Comparison of ENCODE assay signal across 9 mouse cellular contexts in genomic region chr2:73463431-73464194, GRCm38 (mm10).
DNase-seq lines count a peak whose midpoint lies in the region; ATAC-seq and TF ChIP-seq lines count a peak whose summit lies in the region.
"Had no signal": no experiment of that assay in that cellular context is flagged by ENCODE, and none has a peak within 500 bp of the region (broad histone marks: within the 10 kb centered on the region; RNA-seq: fewer than 3 reads in every experiment).

No protein-coding gene starts in this region.

- H3K27ac ChIP-seq in limb, embryonic 13.5 days = peak overlapping the region; percentile 11; the same call in 1 of the 2 replicates
- H3K27ac ChIP-seq in limb, embryonic 10.5 days = no peak overlapping the region; the same call in 1 of the 2 replicates
- H3K27ac ChIP-seq in liver, postnatal 0 days (ENCODE audit: low read depth) = peak overlapping the region; percentile 37; the same call in 1 of the 2 replicates
- H3K27ac ChIP-seq in forebrain, embryonic 16.5 days (ENCODE audit: low read length) = no peak overlapping the region
- no peak overlapping the region for H3K27ac ChIP-seq in neural tube, embryonic 15.5 days (replicated peaks)
- H3K27ac ChIP-seq: limb, embryonic 12.5 days had no signal

- 54% methylated on average over 7 of the region's 7 CpGs for WGBS in limb, embryonic 13.5 days
- 45% methylated on average over 7 of the region's 7 CpGs for WGBS in limb, embryonic 10.5 days
- 28% methylated on average over 7 of the region's 7 CpGs for WGBS in liver, postnatal 0 days (ENCODE audit: insufficient replicate concordance)
- 71% methylated on average over 7 of the region's 7 CpGs for WGBS in forebrain, embryonic 16.5 days
- 79% methylated on average over 7 of the region's 7 CpGs for WGBS in neural tube, embryonic 15.5 days

- no peak for TF ChIP-seq EP300 in liver, postnatal 0 days (IDR thresholded peaks at IDR 0.05; ENCODE audit: low read depth)

- no peak for DNase-seq in limb, embryonic 10.5 days (ENCODE audit: low spot score)
- peak; percentile 31 for DNase-seq in gastrocnemius, postnatal 10 days
- no peak for DNase-seq in liver, postnatal 0 days
- DNase-seq in thymus, postnatal 14 days = peak; percentile 69
- DNase-seq in adrenal gland, postnatal 25 days = no peak

- H3K9ac ChIP-seq in limb, embryonic 13.5 days = no peak overlapping the region
- no peak overlapping the region for H3K9ac ChIP-seq in liver, postnatal 0 days (replicated peaks)
- no peak overlapping the region for H3K9ac ChIP-seq in forebrain, embryonic 16.5 days (replicated peaks; ENCODE audit: low read depth, low read length)
- H3K9ac ChIP-seq in neural tube, embryonic 15.5 days (replicated peaks) = no peak overlapping the region
- H3K9ac ChIP-seq: limb, embryonic 12.5 days had no signal

- no peak overlapping the region for H3K4me2 ChIP-seq in limb, embryonic 13.5 days (replicated peaks)
- H3K4me2 ChIP-seq in liver, postnatal 0 days (ENCODE audit: low read depth, low read length) = peak overlapping the region; percentile 24; the same call in 1 of the 2 replicates
- H3K4me2 ChIP-seq in forebrain, embryonic 16.5 days (ENCODE audit: low read length) = no peak overlapping the region
- H3K4me2 ChIP-seq in neural tube, embryonic 15.5 days = no peak overlapping the region
- H3K4me2 ChIP-seq: limb, embryonic 12.5 days had no signal

- no peaks in the 10 kb centered on the region for H3K36me3 ChIP-seq in limb, embryonic 13.5 days
- 0 out of 2 replicates have a peak, but pooled peaks cover 3% of the 10 kb centered on the region for H3K36me3 ChIP-seq in limb, embryonic 10.5 days
- H3K36me3 ChIP-seq in liver, postnatal 0 days (replicated peaks; ENCODE audit: insufficient read depth, low read length) = no peaks in the 10 kb centered on the region
- H3K36me3 ChIP-seq in forebrain, embryonic 16.5 days (ENCODE audit: control insufficient read depth, insufficient read depth) = no peaks in the 10 kb centered on the region
- H3K36me3 ChIP-seq in neural tube, embryonic 15.5 days = no peaks in the 10 kb centered on the region

- H3K27me3 ChIP-seq in limb, embryonic 13.5 days = no peaks in the 10 kb centered on the region
- no peaks in the 10 kb centered on the region for H3K27me3 ChIP-seq in limb, embryonic 10.5 days (ENCODE audit: low read depth, poor library complexity, severe bottlenecking)
- H3K27me3 ChIP-seq in liver, postnatal 0 days (ENCODE audit: insufficient read depth, low read length) = no peaks in the 10 kb centered on the region
- H3K27me3 ChIP-seq in forebrain, embryonic 16.5 days (replicated peaks; ENCODE audit: control insufficient read depth, insufficient read depth, low read length) = no peaks in the 10 kb centered on the region
- H3K27me3 ChIP-seq in neural tube, embryonic 15.5 days (replicated peaks) = no peaks in the 10 kb centered on the region
- H3K27me3 ChIP-seq: limb, embryonic 12.5 days had no signal

- no peaks in the 10 kb centered on the region for H3K9me3 ChIP-seq in limb, embryonic 13.5 days
- no peaks in the 10 kb centered on the region for H3K9me3 ChIP-seq in limb, embryonic 10.5 days (replicated peaks)
- no peaks in the 10 kb centered on the region for H3K9me3 ChIP-seq in liver, postnatal 0 days (ENCODE audit: low read length)
- no peaks in the 10 kb centered on the region for H3K9me3 ChIP-seq in forebrain, embryonic 16.5 days (ENCODE audit: control insufficient read depth, low read length)
- H3K9me3 ChIP-seq in neural tube, embryonic 15.5 days (replicated peaks) = no peaks in the 10 kb centered on the region
- H3K9me3 ChIP-seq: limb, embryonic 12.5 days had no signal

- no peak overlapping the region for H3K4me3 ChIP-seq in limb, embryonic 13.5 days
- H3K4me3 ChIP-seq in limb, embryonic 10.5 days = no peak overlapping the region
- no peak overlapping the region for H3K4me3 ChIP-seq in liver, postnatal 0 days (ENCODE audit: low read depth, low read length)
- H3K4me3 ChIP-seq in forebrain, embryonic 16.5 days (replicated peaks; ENCODE audit: low read length) = no peak overlapping the region
- H3K4me3 ChIP-seq in neural tube, embryonic 15.5 days (replicated peaks) = no peak overlapping the region
- H3K4me3 ChIP-seq: limb, embryonic 12.5 days had no signal

- ATAC-seq in limb, embryonic 13.5 days (ENCODE audit: low FRiP score, low read depth) = no peak
- ATAC-seq in liver, postnatal 0 days = peak; percentile 31; the same call in 1 of the 2 replicates
- ATAC-seq in forebrain, embryonic 16.5 days = no peak
- ATAC-seq in neural tube, embryonic 15.5 days (ENCODE audit: low FRiP score) = no peak

- peaks cover 17% of the 10 kb centered on the region for H3K4me1 ChIP-seq in limb, embryonic 13.5 days
- 0 out of 2 replicates have a peak, but pooled peaks cover 4% of the 10 kb centered on the region for H3K4me1 ChIP-seq in limb, embryonic 10.5 days
- peaks cover 14% of the 10 kb centered on the region; the same call in 1 of the 2 replicates for H3K4me1 ChIP-seq in liver, postnatal 0 days (ENCODE audit: insufficient read depth)
- H3K4me1 ChIP-seq in forebrain, embryonic 16.5 days (replicated peaks; ENCODE audit: control insufficient read depth, insufficient read depth, low read length) = no peaks in the 10 kb centered on the region
- H3K4me1 ChIP-seq in neural tube, embryonic 15.5 days = 0 out of 2 replicates have a peak, but pooled peaks cover 2% of the 10 kb centered on the region

- no peak for TF ChIP-seq CTCF in liver, postnatal 0 days (IDR thresholded peaks at IDR 0.05; ENCODE audit: low read depth)

Comparison
In these comparisons a context has a peak if more than half of its experiments do, and no peak if none do; other contexts are left out.
1. H3K27ac ChIP-seq: peak in limb, embryonic 13.5 days (single experiment) and liver, postnatal 0 days (single experiment); none in limb, embryonic 10.5 days (single experiment), forebrain, embryonic 16.5 days (single experiment) and neural tube, embryonic 15.5 days (single experiment).
2. DNase-seq: peak in gastrocnemius, postnatal 10 days (single experiment) and thymus, postnatal 14 days (single experiment); none in limb, embryonic 10.5 days (single experiment), liver, postnatal 0 days (single experiment) and adrenal gland, postnatal 25 days (single experiment).